Mouse (Mus musculus) midbrain, embryonic 10.5 days (tissue): Measurements from ENCODE around the gene Rps9. TPM values are rescaled to one million over a fixed set of nuclear protein-coding genes. Genes with fewer than 3 reads are reported as not detected.

ENCODE experiments used
- DNase-seq: peaks from one replicate; pipeline ENCODE4 v3.0.0-alpha.2; 2017; ENCODE audit warnings: low spot score
- H3K27ac ChIP-seq: fragments of 300-500 bp; sonication (generic); replicated peaks from 2 replicates; pipeline ENCODE4 v1.5.1; 2016; ENCODE audit warnings: mild to moderate bottlenecking
- H3K27me3 ChIP-seq: fragments of 300-500 bp; sonication (generic); 2 replicates; pipeline ENCODE4 v1.6.1; 2016; ENCODE audit warnings: low read depth, mild to moderate bottlenecking; ENCODE audit not compliant: poor library complexity, severe bottlenecking
- H3K36me3 ChIP-seq: fragments of 300-500 bp; sonication (generic); 2 replicates; pipeline ENCODE4 v1.6.1; 2016; ENCODE audit warnings: mild to moderate bottlenecking, moderate library complexity
- H3K4me1 ChIP-seq: fragments of 300-500 bp; sonication (generic); 2 replicates; pipeline ENCODE4 v1.6.1; 2016
- H3K4me3 ChIP-seq: fragments of 300-500 bp; sonication (generic); 2 replicates; pipeline ENCODE4 v1.5.1; 2016; ENCODE audit warnings: mild to moderate bottlenecking, moderate library complexity
- H3K9me3 ChIP-seq: fragments of 300-500 bp; sonication (generic); replicated peaks from 2 replicates; pipeline ENCODE4 v1.6.1; 2016; ENCODE audit warnings: mild to moderate bottlenecking
- WGBS: fragments of 180-500 bp; shearing (Covaris S2); methylation state at CpG from one replicate; pipeline ENCODE4 v1.1.7; 2016; 5-methylcytosine and 5-hydroxymethylcytosine counted together
- polyA plus RNA-seq: library from polyadenylated mRNA; unstranded; fragments of >200 nt; fragmentation: Nextera tagmentation; extraction: Ambion mirVana; gene quantifications from 2 replicates; pipeline ENCODE4 v1.2.1, GENCODE M21; 2016

The Rps9 gene
- 1,174 and 1,339 TPM in 2 replicates for polyA plus RNA-seq

DNA sequence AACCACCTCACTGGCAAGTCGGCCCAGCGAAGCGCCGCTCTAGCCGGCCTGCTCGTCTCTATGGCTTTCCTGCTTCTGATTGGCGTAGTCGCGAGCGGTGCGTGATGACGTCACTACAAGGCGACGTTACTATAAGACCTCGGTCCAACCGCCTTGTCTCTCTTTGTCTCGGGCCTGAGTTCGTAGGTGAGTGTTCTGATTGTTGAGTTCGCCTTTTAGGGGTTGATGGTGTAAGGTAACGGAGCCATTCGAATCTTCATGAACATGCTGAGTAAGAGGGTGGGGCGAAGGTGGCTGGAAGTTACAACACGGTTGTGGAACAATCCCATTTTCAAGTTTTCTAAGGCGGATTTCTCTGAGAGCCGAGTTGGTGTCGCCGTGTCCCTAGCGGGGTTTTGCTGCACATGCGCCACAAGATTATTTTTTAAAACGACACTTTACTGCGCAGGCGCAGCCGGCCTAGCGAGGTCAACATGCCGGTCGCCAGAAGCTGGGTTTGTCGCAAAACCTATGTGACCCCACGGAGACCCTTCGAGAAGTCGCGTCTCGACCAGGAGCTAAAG, at the start of gene Rps9:
TSS of gene Rps9 (plus strand) at position 115 of the 563 bp plus-strand sequence.
- 1% methylated on average over 42 of the region's 42 CpGs for WGBS
- peaks cover 70% of the 10 kb centered on the region for H3K36me3 ChIP-seq

DNA sequence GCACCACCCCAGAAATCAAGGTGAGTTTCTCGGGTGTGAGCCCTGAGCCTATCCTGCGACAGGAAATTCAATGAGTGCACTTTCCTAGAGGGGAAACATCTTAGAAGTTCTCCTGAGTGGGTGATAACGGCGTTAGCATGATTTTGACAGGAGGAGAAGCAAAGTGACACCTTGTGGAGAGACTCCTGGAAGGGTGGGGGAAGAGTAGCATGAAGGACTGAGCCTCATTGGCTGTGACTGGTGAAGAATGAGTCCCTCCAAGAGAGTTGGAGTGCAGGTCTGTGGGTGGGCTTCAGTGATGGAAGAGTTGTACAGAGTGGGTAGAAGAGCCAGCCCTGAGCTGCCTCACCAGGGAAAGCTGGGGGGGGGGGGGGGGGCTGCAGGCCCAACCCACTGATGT, 46.8 kb upstream of the Rps9 start:
- Histone ChIP-seq H3K27ac (no peak overlapping the region), H3K4me1 (no peaks in the 10 kb centered on the region), H3K4me3 (no peak overlapping the region), H3K36me3 (peaks cover 100% of the 10 kb centered on the region), H3K9me3 (no peaks in the 10 kb centered on the region), H3K27me3 (no peaks in the 10 kb centered on the region)
- DNase-seq, result no peak
- 91% methylated on average over 4 of the region's 4 CpGs for WGBS

More for the DNA sequence above, at the start of gene Rps9:
- Histone ChIP-seq H3K9me3 (no peaks in the 10 kb centered on the region), H3K4me1 (peaks cover 28% of the 10 kb centered on the region), H3K27me3 (no peaks in the 10 kb centered on the region), H3K4me3 (peak within 1 kb of the TSS; percentile 88), H3K27ac (peak within 1 kb of the TSS; percentile 96)
- peak; percentile 95 for DNase-seq

DNA sequence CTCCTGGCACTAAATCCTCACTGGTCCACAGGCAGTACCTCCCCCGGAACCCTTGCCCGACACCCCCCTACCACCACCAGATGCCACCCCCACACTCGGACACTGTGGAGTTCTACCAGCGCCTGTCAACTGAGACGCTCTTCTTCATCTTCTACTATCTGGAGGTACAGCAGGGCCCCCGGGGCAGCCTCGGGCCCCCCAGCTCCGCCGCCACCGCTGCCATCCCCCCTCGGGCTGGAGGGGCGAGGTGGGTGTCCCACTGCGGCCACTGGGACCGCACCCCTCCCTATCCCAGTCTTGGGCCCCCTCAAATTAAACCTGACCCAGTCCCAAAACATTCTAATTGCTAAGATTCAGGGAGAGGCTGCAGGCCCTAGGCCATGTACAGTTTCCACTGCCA, 45.2 kb upstream of the Rps9 start:
- Histone ChIP-seq H3K4me3 (no peak overlapping the region), H3K27ac (no peak overlapping the region), H3K27me3 (no peaks in the 10 kb centered on the region), H3K4me1 (peaks cover 4% of the 10 kb centered on the region), H3K36me3 (peaks cover 100% of the 10 kb centered on the region), H3K9me3 (no peaks in the 10 kb centered on the region)
- 94% methylated on average over 14 of the region's 14 CpGs for WGBS
- DNase-seq, result no peak

DNA sequence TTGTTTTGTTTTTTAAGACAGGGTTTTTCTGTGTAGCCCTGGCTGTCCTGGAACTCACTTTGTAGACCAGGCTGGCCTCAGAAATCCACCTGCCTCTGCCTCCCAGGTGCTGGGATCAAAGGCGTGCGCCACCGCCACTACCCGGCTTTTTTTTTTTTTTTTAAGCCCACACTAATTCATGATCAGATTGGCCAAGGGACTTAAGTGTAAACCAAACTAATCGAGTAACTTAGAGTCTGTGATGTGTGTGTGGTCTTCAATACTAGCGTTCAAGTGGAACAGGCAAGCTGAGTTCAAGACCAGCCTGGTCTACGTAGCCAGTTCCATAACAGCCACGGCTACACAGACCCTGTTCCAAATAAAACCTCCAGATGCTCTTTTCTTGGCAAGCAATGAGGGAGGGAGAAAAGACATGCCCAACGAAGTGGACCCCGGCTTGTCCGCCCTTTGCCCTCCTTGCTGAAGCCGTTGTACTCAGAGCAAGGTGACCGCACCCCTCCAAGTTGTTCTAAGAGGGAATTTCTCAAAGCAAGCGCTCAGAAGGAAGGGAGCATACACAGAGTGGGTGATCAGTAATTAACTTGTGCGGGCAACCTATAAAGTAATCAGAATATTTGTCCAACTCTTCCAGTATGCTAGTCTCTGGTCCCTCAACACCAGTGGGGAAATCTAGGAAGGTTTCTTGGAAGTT, 39.1 kb upstream of the Rps9 start:
- 42% methylated on average over 15 of the region's 15 CpGs for WGBS
- H3K27me3 ChIP-seq, result no peaks in the 10 kb centered on the region
- H3K4me1 ChIP-seq, result peaks cover 30% of the 10 kb centered on the region
- peak overlapping the region; percentile 81 for H3K4me3 ChIP-seq
- H3K27ac ChIP-seq, result peak overlapping the region; percentile 91
- H3K36me3 ChIP-seq, result peaks cover 40% of the 10 kb centered on the region
- H3K9me3 ChIP-seq, result no peaks in the 10 kb centered on the region
- peak; percentile 49 for DNase-seq

DNA sequence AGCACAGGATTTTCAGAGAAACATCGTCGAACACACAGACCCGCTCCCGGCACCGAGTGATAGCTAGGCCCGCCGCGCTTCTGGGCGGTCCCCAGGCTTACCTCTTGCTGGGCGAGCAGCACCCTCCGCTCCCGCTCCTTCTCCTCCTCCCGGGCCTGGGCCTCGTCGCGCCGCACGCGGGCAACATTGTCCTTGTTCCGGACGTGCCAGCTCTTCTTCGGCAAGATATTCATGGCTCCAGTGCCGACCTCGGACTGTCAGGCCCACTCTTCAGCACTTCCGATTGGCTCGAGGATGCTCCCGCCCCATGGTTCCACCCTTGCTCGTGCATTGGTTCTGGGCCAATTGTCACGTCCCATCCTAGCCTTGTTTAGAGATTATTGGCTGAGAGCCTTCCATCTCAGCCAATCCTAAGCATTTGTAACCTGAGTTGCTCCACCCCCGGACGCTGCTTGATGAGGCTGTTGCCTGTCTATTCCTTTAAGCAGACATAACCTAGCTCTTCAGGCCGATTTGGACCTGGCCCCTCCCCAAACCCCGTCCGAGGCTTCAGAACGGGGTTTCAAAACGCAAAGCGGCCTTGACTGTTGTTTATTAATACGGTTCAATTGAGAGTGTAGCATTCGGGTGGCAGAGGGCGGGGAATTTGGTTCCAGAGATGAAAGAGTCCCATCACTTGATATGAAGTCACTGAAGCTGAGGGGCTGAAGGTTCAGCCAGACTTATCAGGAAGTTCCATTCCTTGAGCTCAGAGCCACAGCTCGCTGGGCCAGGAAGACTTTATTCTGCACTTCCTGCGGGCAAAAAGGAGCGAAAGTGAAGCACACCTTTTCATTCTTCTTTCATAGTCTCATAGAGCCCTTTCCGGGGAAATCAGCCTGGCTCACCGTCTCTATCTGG, 38.3 kb upstream of the Rps9 start, which contains the start of gene Leng1:
TSS of gene Leng1 (minus strand) at position 626 of the 900 bp plus-strand sequence.
- DNase-seq, result peak; percentile 93
- whole genome bisulfite sequencing, result 6% methylated on average over 45 of the region's 45 CpGs

DNA sequence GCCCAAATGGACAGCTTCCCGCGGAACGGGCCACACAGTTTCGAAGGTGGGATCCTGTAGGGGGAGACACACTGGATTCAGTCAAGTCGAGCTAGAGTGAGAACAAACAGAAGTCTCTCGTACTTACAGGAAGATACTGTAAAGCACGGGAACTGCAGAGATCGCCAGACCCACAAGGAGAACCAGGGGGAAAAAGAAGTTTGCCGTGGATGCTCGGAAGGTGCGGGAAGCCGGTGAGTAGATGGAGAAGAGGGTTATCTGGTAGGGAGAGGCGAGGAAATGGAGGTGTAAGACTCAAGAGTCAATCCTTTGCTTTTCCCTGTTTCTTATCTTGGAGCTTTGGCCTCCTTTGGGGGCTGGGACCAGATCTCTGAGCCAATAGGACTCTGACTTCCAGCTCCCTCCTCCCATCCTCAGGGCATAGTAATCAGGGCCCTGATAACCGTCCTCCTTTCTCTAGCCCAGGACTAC, 36.8 kb upstream of the Rps9 start:
- Histone ChIP-seq H3K4me3 (peak overlapping the region; percentile 11; the same call in 1 of the 2 replicates), H3K36me3 (peaks cover 17% of the 10 kb centered on the region)
- WGBS, result 10% methylated on average over 14 of the region's 14 CpGs

More for the DNA sequence above, 38.3 kb upstream of the Rps9 start, which contains the start of gene Leng1:
- H3K4me3 ChIP-seq, result peak within 1 kb of the TSS; percentile 81
- no peaks in the 10 kb centered on the region for H3K27me3 ChIP-seq
- H3K36me3 ChIP-seq, result peaks cover 32% of the 10 kb centered on the region
- H3K4me1 ChIP-seq, result peaks cover 30% of the 10 kb centered on the region
- peak within 1 kb of the TSS; percentile 91 for H3K27ac ChIP-seq
- H3K9me3 ChIP-seq, result no peaks in the 10 kb centered on the region

DNA sequence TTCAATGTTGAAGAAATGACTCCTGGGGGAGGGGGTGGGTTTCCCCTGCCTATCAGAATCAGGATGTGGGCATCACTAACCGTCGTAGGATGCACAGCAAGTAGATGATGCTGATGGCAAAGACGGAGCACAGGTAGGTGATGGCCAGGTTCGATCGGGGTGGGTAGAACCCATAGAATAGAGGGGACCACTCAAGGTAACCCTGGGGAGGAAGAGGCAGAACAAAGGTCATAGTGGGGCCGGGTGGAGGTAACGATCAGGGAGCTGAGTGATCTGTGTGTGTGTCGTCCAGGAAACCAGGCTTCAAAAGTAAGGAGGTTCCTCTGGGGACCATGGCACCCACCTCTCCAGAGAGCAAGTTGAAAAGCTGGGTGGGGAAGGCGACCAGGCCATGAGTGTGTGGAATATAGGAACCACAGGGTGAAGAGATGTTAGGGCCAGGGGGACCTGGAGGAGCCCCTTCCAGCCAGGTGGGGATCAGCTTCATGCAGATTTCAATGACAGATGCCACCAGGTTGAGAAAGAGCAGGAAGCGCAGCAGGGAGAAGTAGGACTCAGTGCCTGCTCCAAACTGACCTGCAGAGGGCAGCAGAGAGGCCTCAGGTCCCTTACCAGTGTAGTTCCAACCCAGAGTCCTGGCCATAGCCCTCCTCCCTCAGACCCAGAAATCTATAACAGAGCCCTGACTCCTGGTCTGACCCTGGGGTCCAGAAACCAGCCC, 29.1 kb upstream of the Rps9 start:
- H3K4me1 ChIP-seq, result peaks cover 3% of the 10 kb centered on the region; the same call in 1 of the 2 replicates
- DNase-seq, result peak; percentile 79
- no peaks in the 10 kb centered on the region for H3K9me3 ChIP-seq
- no peak overlapping the region for H3K27ac ChIP-seq
- H3K36me3 ChIP-seq, result peaks cover 7% of the 10 kb centered on the region; the same call in 1 of the 2 replicates
- WGBS, result 73% methylated on average over 10 of the region's 10 CpGs
- H3K4me3 ChIP-seq, result peak overlapping the region; percentile 20; the same call in 1 of the 2 replicates
- H3K27me3 ChIP-seq, result no peaks in the 10 kb centered on the region

More for the DNA sequence above, 36.8 kb upstream of the Rps9 start:
- Histone ChIP-seq H3K4me1 (peaks cover 30% of the 10 kb centered on the region), H3K9me3 (no peaks in the 10 kb centered on the region), H3K27me3 (no peaks in the 10 kb centered on the region), H3K27ac (no peak overlapping the region)
- no peak for DNase-seq

DNA sequence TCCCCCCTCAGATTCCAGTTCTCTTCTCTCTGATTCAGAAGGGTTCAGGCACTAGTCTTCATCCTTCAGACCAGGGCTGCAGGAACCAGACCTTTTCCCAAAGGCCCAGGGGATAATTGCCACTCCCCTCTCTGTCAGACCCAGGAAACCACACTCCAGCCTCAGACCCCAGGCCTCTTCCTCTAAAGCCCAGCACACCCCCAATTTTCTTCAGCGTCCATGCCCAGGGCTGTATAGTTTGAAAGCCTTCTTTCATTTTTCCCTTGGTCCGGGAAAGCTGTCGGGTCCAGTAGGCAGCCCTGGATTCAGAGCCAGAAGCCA, 28.6 kb upstream of the Rps9 start:
- peaks cover 8% of the 10 kb centered on the region; the same call in 1 of the 2 replicates for H3K36me3 ChIP-seq
- H3K4me3 ChIP-seq, result no peak overlapping the region
- no peaks in the 10 kb centered on the region for H3K27me3 ChIP-seq
- no peaks in the 10 kb centered on the region for H3K9me3 ChIP-seq
- no peak overlapping the region for H3K27ac ChIP-seq
- H3K4me1 ChIP-seq, result peaks cover 3% of the 10 kb centered on the region; the same call in 1 of the 2 replicates
- 68% methylated on average over 3 of the region's 3 CpGs for WGBS
- DNase-seq, result no peak

DNA sequence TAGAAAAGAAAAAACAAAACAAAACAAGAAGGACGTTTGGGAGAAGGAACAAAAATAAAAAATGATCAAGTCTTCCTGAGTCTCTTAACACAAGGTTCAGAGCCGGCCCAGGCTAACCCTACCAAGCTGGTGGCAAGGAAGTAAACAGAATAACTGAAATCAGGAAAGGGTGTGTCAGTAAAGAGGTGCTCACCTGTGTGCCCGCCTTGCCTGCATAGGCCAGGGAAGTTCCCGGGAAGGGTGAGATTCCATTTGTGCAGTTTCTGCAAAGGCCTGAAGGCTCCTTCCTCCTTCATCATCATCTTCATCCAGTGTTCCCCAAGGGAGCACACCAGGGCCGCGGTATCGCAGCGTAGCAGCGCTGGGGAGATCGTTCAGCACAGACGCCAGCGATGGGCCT, 27.4 kb upstream of the Rps9 start:
- DNase-seq, result no peak
- Histone ChIP-seq H3K36me3 (peaks cover 15% of the 10 kb centered on the region; the same call in 1 of the 2 replicates), H3K4me3 (no peak overlapping the region)

DNA sequence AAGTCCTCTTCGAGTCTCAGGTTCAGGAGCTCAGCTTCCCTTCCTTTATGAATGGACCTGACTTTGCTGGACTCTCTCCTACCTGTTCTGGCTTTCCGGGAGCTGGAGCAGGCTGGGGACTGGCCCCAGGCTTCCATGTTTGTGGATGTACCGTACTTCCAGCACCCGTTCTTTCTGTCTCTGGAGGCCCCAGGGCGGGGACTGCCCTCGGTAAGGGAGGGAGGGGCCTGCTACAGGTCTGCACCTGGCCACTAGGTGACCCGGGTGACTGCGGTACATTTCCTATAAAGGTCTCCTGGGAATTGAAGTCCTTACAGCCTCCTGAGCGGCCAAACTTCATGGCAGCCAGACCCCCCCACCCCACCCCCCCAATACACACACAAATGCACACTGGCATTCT, 26.5 kb upstream of the Rps9 start, which contains the start of gene Tmc4:
TSS of gene Tmc4 (minus strand) at position 212 of the 400 bp plus-strand sequence.
- 59% methylated on average over 9 of the region's 9 CpGs for WGBS
- H3K4me3 ChIP-seq, result no peak within 1 kb of the TSS
- no peaks in the 10 kb centered on the region for H3K27me3 ChIP-seq
- H3K9me3 ChIP-seq, result no peaks in the 10 kb centered on the region
- H3K36me3 ChIP-seq, result peaks cover 15% of the 10 kb centered on the region; the same call in 1 of the 2 replicates
- H3K27ac ChIP-seq, result no peak within 1 kb of the TSS
- peaks cover 3% of the 10 kb centered on the region; the same call in 1 of the 2 replicates for H3K4me1 ChIP-seq
- no peak for DNase-seq

More for the DNA sequence above, 27.4 kb upstream of the Rps9 start:
- WGBS, result 89% methylated on average over 12 of the region's 12 CpGs
- no peaks in the 10 kb centered on the region for H3K9me3 ChIP-seq
- H3K4me1 ChIP-seq, result peaks cover 3% of the 10 kb centered on the region; the same call in 1 of the 2 replicates
- no peak overlapping the region for H3K27ac ChIP-seq
- H3K27me3 ChIP-seq, result no peaks in the 10 kb centered on the region

DNA sequence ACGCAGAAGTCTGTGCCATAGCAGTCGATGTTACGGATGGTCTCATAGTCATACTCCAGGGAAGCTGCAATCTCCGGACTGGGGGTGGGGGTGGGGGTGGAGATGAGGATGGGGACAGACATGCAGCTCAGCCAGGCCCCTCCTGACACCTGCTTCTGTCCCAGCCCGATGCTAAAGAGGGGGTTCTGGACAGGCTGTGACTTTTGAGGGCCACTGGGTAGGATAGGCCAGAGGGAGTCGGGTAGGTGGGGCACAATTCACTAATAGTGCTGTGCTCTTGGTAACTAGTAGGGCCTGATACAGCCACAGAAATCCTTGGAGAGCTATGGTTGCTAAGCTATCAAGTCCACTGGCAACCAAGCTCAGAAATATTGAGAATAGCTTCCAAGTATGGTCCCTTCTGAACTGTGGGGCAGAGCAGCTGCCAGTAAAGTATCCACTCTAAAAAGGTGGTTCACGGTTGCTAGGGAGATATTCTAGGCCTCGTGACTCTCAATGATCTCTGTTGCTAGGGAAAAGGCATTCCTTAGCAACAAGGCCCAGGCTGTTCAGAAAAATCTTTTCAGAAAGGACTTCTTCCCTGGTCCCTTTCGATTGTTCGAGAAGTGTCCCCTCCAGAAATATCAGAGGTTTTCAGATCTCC, 19.8 kb upstream of the Rps9 start:
- 71% methylated on average over 10 of the region's 10 CpGs for WGBS
- H3K27me3 ChIP-seq, result no peaks in the 10 kb centered on the region
- peaks cover 3% of the 10 kb centered on the region; the same call in 1 of the 2 replicates for H3K9me3 ChIP-seq
- 0 out of 2 replicates have a peak overlapping the region, but pooled peaks have one; percentile 14 for H3K4me3 ChIP-seq
- no peak for DNase-seq
- peaks cover 25% of the 10 kb centered on the region for H3K4me1 ChIP-seq
- peaks cover 45% of the 10 kb centered on the region for H3K36me3 ChIP-seq
- H3K27ac ChIP-seq, result peak overlapping the region; percentile 78
